Mouse (Mus musculus) limb, embryonic 11.5 days (tissue): ENCODE results near the gene Tmem212. TPM values are rescaled to one million over a fixed set of nuclear protein-coding genes. Genes with fewer than 3 reads are reported as not detected.

Source experiments
- ATAC-seq: fragments of 200-750 bp; cut with Nextera tagmentation; 2 replicates; pipeline ENCODE4 v1.8.0; 2017; ENCODE audit warnings: low read depth; ENCODE audit not compliant: insufficient number of reproducible peaks, low FRiP score, low TSS enrichment
- DNase-seq: peaks from one replicate; pipeline ENCODE4 v3.0.0-alpha.2; 2015; ENCODE audit warnings: low spot score
- H3K27ac ChIP-seq: fragments of 300-500 bp; sonication (generic); replicated peaks from 2 replicates; pipeline ENCODE4 v1.5.1; 2014; ENCODE audit warnings: low read depth, mild to moderate bottlenecking, low read length
- H3K27me3 ChIP-seq: fragments of 300-500 bp; sonication (generic); 2 replicates; pipeline ENCODE4 v1.6.1; 2014; ENCODE audit warnings: mild to moderate bottlenecking, low read length, mixed read lengths; ENCODE audit not compliant: control insufficient read depth, insufficient read depth
- H3K36me3 ChIP-seq: fragments of 300-500 bp; sonication (generic); 2 replicates; pipeline ENCODE4 v1.6.1; 2014; ENCODE audit warnings: mild to moderate bottlenecking, low read length, moderate library complexity, mixed read lengths; ENCODE audit not compliant: control insufficient read depth, insufficient read depth
- H3K4me1 ChIP-seq: fragments of 300-500 bp; sonication (generic); 2 replicates; pipeline ENCODE4 v1.6.1; 2014; ENCODE audit warnings: low read length, mixed read lengths; ENCODE audit not compliant: control insufficient read depth, insufficient read depth
- H3K4me2 ChIP-seq: fragments of 300-500 bp; sonication (generic); 2 replicates; pipeline ENCODE4 v1.6.1; 2014; ENCODE audit warnings: low read depth, mild to moderate bottlenecking, moderate library complexity; ENCODE audit not compliant: severe bottlenecking
- H3K4me3 ChIP-seq: fragments of 300-500 bp; sonication (generic); 2 replicates; pipeline ENCODE4 v1.5.1; 2014; ENCODE audit warnings: low read depth, low read length
- H3K9ac ChIP-seq: fragments of 300-500 bp; sonication (generic); 2 replicates; pipeline ENCODE4 v1.6.1; 2014; ENCODE audit warnings: mild to moderate bottlenecking, low read length
- H3K9me3 ChIP-seq: fragments of 300-500 bp; sonication (generic); 2 replicates; pipeline ENCODE4 v1.6.1; 2016; ENCODE audit warnings: low read length; ENCODE audit not compliant: control insufficient read depth
- WGBS: fragments of 180-500 bp; shearing (Covaris S2); extraction: QIAGEN DNeasy Blood & Tissue Kit; methylation state at CpG from one replicate; pipeline ENCODE4 v1.1.7; 2014; 5-methylcytosine and 5-hydroxymethylcytosine counted together
- polyA plus RNA-seq: library from polyadenylated mRNA; unstranded; fragments of >200 nt; fragmentation: Nextera tagmentation; extraction: Ambion mirVana; gene quantifications from 2 replicates; pipeline ENCODE4 v1.2.1, GENCODE M21; 2014

Gene Tmem212
- polyA plus RNA-seq, 1 experiment from 2014 or later, result not detected

DNA sequence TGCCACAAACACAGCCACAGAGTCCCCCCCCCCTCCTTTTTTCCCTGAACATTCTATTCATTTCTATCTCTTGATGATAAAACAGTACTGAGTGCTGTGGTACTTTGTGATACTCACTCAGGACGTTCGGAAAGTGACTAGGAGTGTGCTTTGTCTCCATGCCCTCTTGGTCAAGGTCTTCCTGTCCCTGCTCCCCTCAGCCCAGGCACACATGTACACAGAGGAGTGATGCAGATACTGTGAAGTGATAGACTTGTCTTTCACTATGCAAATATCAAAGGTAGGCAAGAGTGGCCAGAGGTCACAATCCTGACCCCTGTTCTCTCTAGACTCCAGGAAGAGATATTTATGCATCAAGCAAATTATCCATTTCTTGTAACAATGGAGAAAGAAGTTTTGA, 11.1 kb upstream of the Tmem212 start:
- no peaks in the 10 kb centered on the region for H3K9me3 ChIP-seq
- no peaks in the 10 kb centered on the region for H3K4me1 ChIP-seq
- ATAC-seq (no peak), DNase-seq (no peak)
- no peaks in the 10 kb centered on the region for H3K27me3 ChIP-seq
- no peaks in the 10 kb centered on the region for H3K36me3 ChIP-seq
- no peak overlapping the region for H3K27ac ChIP-seq
- no peak overlapping the region for H3K4me3 ChIP-seq
- no peak overlapping the region for H3K4me2 ChIP-seq
- 78% methylated on average over 2 of the region's 2 CpGs for WGBS
- no peak overlapping the region for H3K9ac ChIP-seq

DNA sequence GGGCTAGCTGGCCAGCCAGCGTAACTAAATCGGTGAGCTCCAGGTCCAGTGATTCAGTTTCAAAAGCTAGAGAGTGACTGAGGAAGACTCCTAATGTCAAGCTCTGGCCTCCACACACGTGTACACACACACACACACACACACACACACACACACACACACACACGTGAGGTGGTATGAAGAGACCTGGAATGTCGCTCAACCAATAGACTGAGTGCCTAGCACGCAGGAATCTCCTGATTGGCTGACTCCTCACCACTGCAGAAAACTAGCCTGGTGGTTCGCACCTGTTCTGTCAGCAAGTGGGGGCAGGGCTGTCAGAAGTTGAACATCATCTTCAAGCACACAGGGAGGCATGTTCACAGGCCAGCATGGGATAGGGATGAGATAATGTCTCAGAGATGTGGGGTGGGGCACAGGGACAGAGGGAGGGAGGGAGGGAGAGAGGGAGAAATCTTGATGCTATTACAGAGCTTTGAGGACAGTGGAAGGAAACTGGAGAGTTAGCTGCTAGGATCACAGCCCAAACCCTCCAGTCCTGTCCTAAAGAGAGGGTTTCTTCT, 10.6 kb upstream of the Tmem212 start:
- Histone ChIP-seq H3K27ac (no peak overlapping the region), H3K4me3 (no peak overlapping the region), H3K9me3 (no peaks in the 10 kb centered on the region), H3K27me3 (no peaks in the 10 kb centered on the region), H3K4me2 (no peak overlapping the region), H3K4me1 (no peaks in the 10 kb centered on the region), H3K36me3 (no peaks in the 10 kb centered on the region), H3K9ac (no peak overlapping the region)
- DNase-seq (no peak), ATAC-seq (peak; percentile 57; the same call in 1 of the 2 replicates)
- WGBS, result 76% methylated on average over 7 of the region's 7 CpGs

DNA sequence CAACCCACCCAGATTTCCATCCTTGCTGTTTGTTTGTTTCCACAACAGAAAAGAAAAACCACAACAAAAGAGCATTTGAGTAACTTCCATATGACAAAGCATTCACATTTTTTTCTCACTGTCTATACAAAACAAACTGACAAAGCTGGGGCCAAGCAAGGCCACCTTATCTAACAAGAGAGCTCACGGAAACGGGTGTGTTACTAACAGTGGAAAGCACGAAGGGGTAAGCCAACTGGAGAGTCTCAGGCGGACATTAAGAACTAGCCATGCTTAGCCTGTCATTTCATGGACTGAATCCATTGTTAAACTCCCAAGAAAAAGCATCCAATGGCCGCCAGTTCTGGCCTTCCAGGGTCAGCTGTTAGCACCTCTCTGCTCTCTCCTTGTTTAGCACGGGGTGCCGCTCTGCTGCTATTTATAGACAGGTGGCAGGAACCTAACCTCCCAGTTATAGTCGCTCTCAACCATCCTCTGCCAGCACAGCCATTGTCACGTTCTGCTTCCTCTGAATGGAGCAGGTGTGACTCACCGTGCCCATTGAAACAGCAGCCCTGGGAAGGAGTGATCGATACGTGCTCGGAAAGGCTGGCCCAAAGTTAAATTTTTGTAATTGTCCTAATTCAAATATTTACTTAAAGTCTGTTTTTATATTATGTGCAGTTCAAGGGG, 8.6 kb upstream of the Tmem212 start:
- no peak for ATAC-seq
- H3K9ac ChIP-seq, result no peak overlapping the region
- DNase-seq, result no peak
- H3K36me3 ChIP-seq, result no peaks in the 10 kb centered on the region
- H3K27me3 ChIP-seq, result no peaks in the 10 kb centered on the region
- H3K4me3 ChIP-seq, result no peak overlapping the region
- H3K4me2 ChIP-seq, result no peak overlapping the region
- H3K9me3 ChIP-seq, result no peaks in the 10 kb centered on the region
- WGBS, result 73% methylated on average over 13 of the region's 13 CpGs
- H3K4me1 ChIP-seq, result no peaks in the 10 kb centered on the region
- no peak overlapping the region for H3K27ac ChIP-seq

DNA sequence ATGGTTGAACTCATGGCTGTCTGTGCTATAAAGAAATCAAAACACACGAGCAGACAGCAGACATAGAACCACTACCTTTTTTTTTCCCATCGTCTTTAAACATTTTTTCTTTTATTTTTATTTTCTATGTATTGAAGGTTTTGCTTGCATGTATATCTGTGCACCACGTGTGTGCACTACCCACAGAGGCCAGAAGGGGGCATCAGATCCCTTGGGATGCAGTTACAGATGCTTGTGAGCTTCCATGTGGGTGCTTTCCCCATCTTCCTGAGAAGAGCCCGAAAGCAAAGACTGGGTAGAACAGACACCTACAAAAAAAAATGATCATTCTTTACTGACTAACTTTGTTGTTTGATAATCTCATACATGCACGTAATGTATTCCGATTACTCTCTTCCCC, 5.7 kb upstream of the Tmem212 start:
- ATAC-seq (no peak), DNase-seq (no peak)
- H3K9me3 ChIP-seq, result no peaks in the 10 kb centered on the region
- no peaks in the 10 kb centered on the region for H3K4me1 ChIP-seq
- no peaks in the 10 kb centered on the region for H3K36me3 ChIP-seq
- no peak overlapping the region for H3K4me3 ChIP-seq
- no peaks in the 10 kb centered on the region for H3K27me3 ChIP-seq
- 90% methylated on average over 6 of the region's 6 CpGs for WGBS
- H3K4me2 ChIP-seq, result no peak overlapping the region
- no peak overlapping the region for H3K9ac ChIP-seq
- H3K27ac ChIP-seq, result no peak overlapping the region

DNA sequence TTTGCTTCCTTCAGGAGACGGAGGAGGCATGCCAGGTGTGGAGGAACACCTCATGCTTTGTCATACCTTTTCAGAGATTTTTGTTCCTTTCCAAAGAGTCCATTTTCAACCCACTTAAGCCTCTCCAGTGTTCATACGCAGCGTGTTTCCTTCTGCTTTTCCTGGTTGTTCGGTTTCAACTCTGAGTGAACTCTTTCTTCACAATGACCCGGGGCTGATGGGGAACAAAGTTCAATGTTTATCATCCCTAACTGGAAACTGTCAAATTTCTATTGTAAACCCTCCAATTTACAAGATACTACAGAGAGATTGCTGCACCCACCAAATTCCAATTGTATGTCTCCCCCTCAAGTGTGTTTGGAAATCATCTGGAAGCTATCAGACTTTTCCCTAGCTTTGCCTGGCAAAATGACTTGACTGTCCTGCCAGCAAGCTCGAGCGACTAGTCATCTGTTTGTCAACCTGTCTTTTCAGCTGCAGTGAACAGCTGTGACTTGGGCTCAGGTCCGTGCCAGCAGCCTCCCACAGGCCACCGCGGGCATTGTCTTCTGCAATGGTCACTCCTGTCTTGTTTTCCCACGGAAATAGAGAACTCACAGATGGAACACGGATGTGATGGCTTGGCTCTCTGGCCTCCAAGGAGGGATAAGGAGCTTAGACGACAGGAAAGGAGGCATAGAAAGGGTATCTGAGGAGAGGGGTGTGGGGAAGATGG, 3.0 kb upstream of the Tmem212 start:
- Histone ChIP-seq H3K36me3 (no peaks in the 10 kb centered on the region), H3K9ac (no peak overlapping the region), H3K4me1 (no peaks in the 10 kb centered on the region), H3K4me2 (no peak overlapping the region), H3K4me3 (no peak overlapping the region), H3K27ac (no peak overlapping the region), H3K9me3 (no peaks in the 10 kb centered on the region), H3K27me3 (no peaks in the 10 kb centered on the region)
- ATAC-seq, result no peak
- 71% methylated on average over 13 of the region's 13 CpGs for WGBS
- no peak for DNase-seq

DNA sequence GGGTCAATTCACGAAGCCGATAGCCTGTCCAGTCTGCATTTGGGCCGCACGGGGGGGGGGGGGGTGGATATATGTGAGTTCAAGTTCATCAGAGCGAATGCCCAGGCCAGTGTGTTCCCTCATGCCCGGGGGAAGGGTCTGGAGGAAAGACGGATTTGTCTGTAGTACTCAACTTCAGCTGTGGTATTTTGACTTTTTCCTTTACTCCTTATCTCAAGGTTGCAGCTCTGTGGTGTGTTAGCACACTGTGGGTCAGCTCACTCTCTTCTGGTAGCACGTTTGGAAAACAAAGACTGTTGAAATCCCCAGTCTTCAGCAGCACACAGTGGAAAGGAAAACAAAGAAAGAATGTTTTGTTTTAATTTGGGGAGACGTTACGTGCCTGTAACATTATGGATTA, 2.0 kb upstream of the Tmem212 start:
- H3K27ac ChIP-seq, result no peak overlapping the region

DNA sequence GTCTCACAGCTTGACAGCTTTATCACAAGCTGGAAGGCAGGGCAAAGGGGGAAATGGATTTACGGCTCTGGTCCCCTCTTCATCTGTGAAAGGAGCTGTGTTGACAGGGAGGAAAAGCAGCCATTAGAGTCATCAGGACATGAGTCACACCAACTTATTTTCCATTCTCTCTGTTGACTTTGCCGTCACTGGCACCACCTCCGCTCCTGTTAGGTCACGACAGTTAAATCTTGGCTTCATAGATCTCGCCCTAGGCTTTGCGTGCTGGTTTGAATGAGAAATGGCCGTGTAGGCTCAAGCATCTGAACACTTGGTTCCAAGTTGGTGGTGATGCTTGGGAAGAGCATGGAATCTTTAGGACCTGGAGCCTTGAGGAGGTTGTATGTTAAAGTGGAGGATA, 9.6 kb downstream of the Tmem212 start:
- WGBS, result 59% methylated on average over 7 of the region's 7 CpGs

More for the DNA sequence above, 2.0 kb upstream of the Tmem212 start:
- Histone ChIP-seq H3K4me1 (no peaks in the 10 kb centered on the region), H3K36me3 (no peaks in the 10 kb centered on the region), H3K9ac (no peak overlapping the region), H3K4me2 (no peak overlapping the region), H3K9me3 (no peaks in the 10 kb centered on the region), H3K27me3 (no peaks in the 10 kb centered on the region), H3K4me3 (no peak overlapping the region)
- no peak for ATAC-seq
- 82% methylated on average over 10 of the region's 10 CpGs for WGBS
- DNase-seq, result no peak

DNA sequence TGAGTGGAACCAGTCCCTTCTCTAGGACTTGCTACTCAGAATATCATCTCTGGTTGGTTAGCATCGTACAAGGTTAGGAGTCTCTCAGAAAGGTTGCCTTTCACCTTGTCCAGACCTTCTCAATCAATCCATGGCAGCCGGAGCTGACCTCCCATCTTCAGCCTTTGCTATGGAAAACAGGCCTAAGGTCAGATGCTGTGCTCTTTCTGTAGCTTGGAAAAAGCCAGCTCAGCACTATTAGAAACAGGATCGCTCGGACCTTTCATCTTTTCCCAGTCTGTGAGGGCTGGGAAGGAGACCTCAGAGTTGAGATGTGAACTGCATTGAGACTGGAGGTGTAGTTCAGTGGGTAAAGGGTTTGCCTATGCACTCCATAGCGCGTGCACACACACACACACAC, 10.6 kb downstream of the Tmem212 start:
- 80% methylated on average over 6 of the region's 6 CpGs for WGBS

More for the DNA sequence above, 9.6 kb downstream of the Tmem212 start:
- no peak for DNase-seq
- H3K36me3 ChIP-seq, result no peaks in the 10 kb centered on the region
- no peaks in the 10 kb centered on the region for H3K27me3 ChIP-seq
- H3K9ac ChIP-seq, result no peak overlapping the region
- no peak for ATAC-seq
- H3K9me3 ChIP-seq, result no peaks in the 10 kb centered on the region
- no peaks in the 10 kb centered on the region for H3K4me1 ChIP-seq
- no peak overlapping the region for H3K4me3 ChIP-seq
- no peak overlapping the region for H3K4me2 ChIP-seq
- H3K27ac ChIP-seq, result no peak overlapping the region

More for the DNA sequence above, 10.6 kb downstream of the Tmem212 start:
- H3K36me3 ChIP-seq, result no peaks in the 10 kb centered on the region
- no peak overlapping the region for H3K4me3 ChIP-seq
- ATAC-seq, result no peak
- H3K4me2 ChIP-seq, result no peak overlapping the region
- H3K27ac ChIP-seq, result no peak overlapping the region
- no peaks in the 10 kb centered on the region for H3K27me3 ChIP-seq
- no peaks in the 10 kb centered on the region for H3K4me1 ChIP-seq
- H3K9me3 ChIP-seq, result no peaks in the 10 kb centered on the region
- no peak overlapping the region for H3K9ac ChIP-seq
- DNase-seq, result no peak
